Mouse (Mus musculus): ENCODE data around the gene Vrk3. TPM values are rescaled to one million over a fixed set of nuclear protein-coding genes. Genes with fewer than 3 reads are reported as not detected.

The Vrk3 gene
- polyA plus RNA-seq, 1 experiment from 2014 or later, result 23.0 TPM

- H3K4me2 ChIP-seq (ENCODE audit: low read depth, low read length), result no peak overlapping the region
- H3K9me3 ChIP-seq (ENCODE audit: control insufficient read depth, low read length), result no peaks in the 10 kb centered on the region
- no peak for ATAC-seq (ENCODE audit: low read depth)
- H3K36me3 ChIP-seq (ENCODE audit: control insufficient read depth, insufficient read depth, low read length), result 0 out of 2 replicates have a peak, but pooled peaks cover 4% of the 10 kb centered on the region
- no peak overlapping the region for H3K4me3 ChIP-seq (ENCODE audit: low read depth, low read length)
- no peak overlapping the region for H3K9ac ChIP-seq (replicated peaks; ENCODE audit: low read depth, low read length)
- no peak overlapping the region for H3K27ac ChIP-seq (ENCODE audit: low read depth, low read length)
- no peaks in the 10 kb centered on the region for H3K4me1 ChIP-seq (ENCODE audit: control insufficient read depth, insufficient read depth, low read length)
- H3K27me3 ChIP-seq (ENCODE audit: control insufficient read depth, insufficient read depth, low read length), result no peaks in the 10 kb centered on the region
- WGBS, result 89% methylated on average over 8 of the region's 8 CpGs
Observed at GRCm38 (mm10) chr7:44780101-44780500, 31.9 kb downstream of the Vrk3 start.

GRCm38 (mm10) chr7:44789531-44789930, 41.3 kb downstream of the Vrk3 start:
- Histone ChIP-seq H3K9ac (replicated peaks; ENCODE audit: low read depth, low read length) (no peak overlapping the region), H3K9me3 (ENCODE audit: control insufficient read depth, low read length) (no peaks in the 10 kb centered on the region), H3K4me1 (ENCODE audit: control insufficient read depth, insufficient read depth, low read length) (no peaks in the 10 kb centered on the region), H3K36me3 (ENCODE audit: control insufficient read depth, insufficient read depth, low read length) (no peaks in the 10 kb centered on the region), H3K27me3 (ENCODE audit: control insufficient read depth, insufficient read depth, low read length) (no peaks in the 10 kb centered on the region), H3K27ac (ENCODE audit: low read depth, low read length) (no peak overlapping the region), H3K4me2 (ENCODE audit: low read depth, low read length) (no peak overlapping the region), H3K4me3 (ENCODE audit: low read depth, low read length) (no peak overlapping the region)
- no peak for ATAC-seq (ENCODE audit: low read depth)
- WGBS, result 85% methylated on average over 3 of the region's 3 CpGs

- no peaks in the 10 kb centered on the region for H3K27me3 ChIP-seq (ENCODE audit: control insufficient read depth, insufficient read depth, low read length)
- no peaks in the 10 kb centered on the region for H3K9me3 ChIP-seq (ENCODE audit: control insufficient read depth, low read length)
- WGBS, result 68% methylated on average over 4 of the region's 4 CpGs
- no peak overlapping the region for H3K4me3 ChIP-seq (ENCODE audit: low read depth, low read length)
- ATAC-seq (ENCODE audit: low read depth), result no peak
- H3K9ac ChIP-seq (replicated peaks; ENCODE audit: low read depth, low read length), result no peak overlapping the region
- H3K4me2 ChIP-seq (ENCODE audit: low read depth, low read length), result no peak overlapping the region
- H3K27ac ChIP-seq (ENCODE audit: low read depth, low read length), result no peak overlapping the region
- H3K36me3 ChIP-seq (ENCODE audit: control insufficient read depth, insufficient read depth, low read length), result no peaks in the 10 kb centered on the region
- H3K4me1 ChIP-seq (ENCODE audit: control insufficient read depth, insufficient read depth, low read length), result no peaks in the 10 kb centered on the region
Observed at GRCm38 (mm10) chr7:44790066-44790465, 41.9 kb downstream of the Vrk3 start.

DNA sequence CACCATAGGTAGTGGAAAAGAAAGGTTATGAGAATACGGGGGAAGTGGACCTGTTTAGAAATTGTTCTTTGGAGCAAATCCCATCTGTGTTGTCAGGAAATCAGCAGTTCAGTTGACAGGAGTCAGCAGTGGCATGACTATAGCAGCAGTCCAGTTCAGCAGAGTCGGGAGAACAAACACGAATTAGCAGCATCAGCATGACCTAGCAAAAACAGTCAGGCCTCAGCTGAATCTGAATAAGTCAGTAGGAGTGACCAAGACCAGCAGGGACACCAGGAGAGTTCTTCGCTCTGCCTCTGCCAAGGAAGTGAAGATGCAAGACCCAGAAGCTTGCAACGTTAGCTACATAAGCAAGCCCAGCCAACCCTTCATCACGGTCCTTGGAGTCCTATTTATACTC, 44.6 kb downstream of the Vrk3 start:
- Histone ChIP-seq H3K4me2 (ENCODE audit: low read depth, low read length) (no peak overlapping the region), H3K27me3 (ENCODE audit: control insufficient read depth, insufficient read depth, low read length) (no peaks in the 10 kb centered on the region), H3K27ac (ENCODE audit: low read depth, low read length) (no peak overlapping the region), H3K9me3 (ENCODE audit: control insufficient read depth, low read length) (no peaks in the 10 kb centered on the region), H3K9ac (replicated peaks; ENCODE audit: low read depth, low read length) (no peak overlapping the region), H3K4me3 (ENCODE audit: low read depth, low read length) (no peak overlapping the region), H3K4me1 (ENCODE audit: control insufficient read depth, insufficient read depth, low read length) (no peaks in the 10 kb centered on the region), H3K36me3 (ENCODE audit: control insufficient read depth, insufficient read depth, low read length) (no peaks in the 10 kb centered on the region)
- 92% methylated on average over 6 of the region's 6 CpGs for WGBS
- ATAC-seq (ENCODE audit: low read depth), result no peak

DNA sequence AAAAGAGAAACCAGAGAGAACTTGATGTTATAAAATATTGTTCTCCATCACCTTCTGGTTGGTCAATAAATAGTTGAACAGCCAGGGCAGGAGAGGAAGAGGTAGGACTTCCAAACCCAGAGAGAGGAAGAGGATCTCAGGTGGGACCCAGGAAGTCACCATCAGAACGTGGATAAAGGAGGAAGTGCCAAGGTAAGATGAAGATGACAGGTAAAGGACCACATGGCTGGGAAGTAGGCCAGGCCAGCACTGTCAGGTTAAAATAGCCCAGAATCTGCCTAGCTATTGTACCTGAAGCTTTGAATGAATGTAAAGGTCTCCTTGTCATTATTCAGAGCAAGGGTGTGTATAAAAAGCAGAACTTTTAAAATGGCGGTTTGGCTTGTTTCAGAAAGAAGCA, 60.7 kb downstream of the Vrk3 start:
- no peak overlapping the region for H3K4me3 ChIP-seq (ENCODE audit: low read depth, low read length)
- no peak overlapping the region for H3K4me2 ChIP-seq (ENCODE audit: low read depth, low read length)
- no peaks in the 10 kb centered on the region for H3K27me3 ChIP-seq (ENCODE audit: control insufficient read depth, insufficient read depth, low read length)
- H3K27ac ChIP-seq (ENCODE audit: low read depth, low read length), result no peak overlapping the region
- no peaks in the 10 kb centered on the region for H3K4me1 ChIP-seq (ENCODE audit: control insufficient read depth, insufficient read depth, low read length)
- WGBS, result 80% methylated on average over 2 of the region's 2 CpGs
- no peaks in the 10 kb centered on the region for H3K36me3 ChIP-seq (ENCODE audit: control insufficient read depth, insufficient read depth, low read length)
- H3K9me3 ChIP-seq (ENCODE audit: control insufficient read depth, low read length), result no peaks in the 10 kb centered on the region
- no peak for ATAC-seq (ENCODE audit: low read depth)
- H3K9ac ChIP-seq (replicated peaks; ENCODE audit: low read depth, low read length), result no peak overlapping the region

DNA sequence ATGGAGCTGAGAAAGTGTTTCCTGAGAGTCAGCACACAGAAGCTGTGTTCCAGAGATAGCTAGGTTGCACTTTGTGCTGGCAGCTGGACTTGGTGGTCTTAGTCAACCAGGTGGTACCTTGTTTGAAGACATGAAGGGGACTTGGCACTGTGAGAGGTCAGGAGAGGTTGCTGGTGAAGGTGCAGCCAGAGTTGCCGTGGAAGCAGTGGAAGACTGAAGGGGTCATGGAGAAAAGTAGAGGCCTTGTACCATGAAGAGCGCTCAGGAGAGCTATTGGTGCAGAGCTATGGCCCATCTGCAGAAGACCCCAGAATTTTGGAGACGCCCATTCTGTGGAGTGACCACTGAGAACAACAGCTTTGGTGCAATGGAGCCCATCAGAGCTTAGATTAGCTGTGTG, 61.3 kb downstream of the Vrk3 start:
- no peak overlapping the region for H3K4me3 ChIP-seq (ENCODE audit: low read depth, low read length)
- H3K9me3 ChIP-seq (ENCODE audit: control insufficient read depth, low read length), result no peaks in the 10 kb centered on the region
- H3K27me3 ChIP-seq (ENCODE audit: control insufficient read depth, insufficient read depth, low read length), result no peaks in the 10 kb centered on the region
- H3K36me3 ChIP-seq (ENCODE audit: control insufficient read depth, insufficient read depth, low read length), result no peaks in the 10 kb centered on the region
- H3K4me1 ChIP-seq (ENCODE audit: control insufficient read depth, insufficient read depth, low read length), result no peaks in the 10 kb centered on the region
- ATAC-seq (ENCODE audit: low read depth), result no peak
- no peak overlapping the region for H3K9ac ChIP-seq (replicated peaks; ENCODE audit: low read depth, low read length)
- no peak overlapping the region for H3K27ac ChIP-seq (ENCODE audit: low read depth, low read length)
- WGBS, result 93% methylated on average over 3 of the region's 3 CpGs
- H3K4me2 ChIP-seq (ENCODE audit: low read depth, low read length), result no peak overlapping the region

DNA sequence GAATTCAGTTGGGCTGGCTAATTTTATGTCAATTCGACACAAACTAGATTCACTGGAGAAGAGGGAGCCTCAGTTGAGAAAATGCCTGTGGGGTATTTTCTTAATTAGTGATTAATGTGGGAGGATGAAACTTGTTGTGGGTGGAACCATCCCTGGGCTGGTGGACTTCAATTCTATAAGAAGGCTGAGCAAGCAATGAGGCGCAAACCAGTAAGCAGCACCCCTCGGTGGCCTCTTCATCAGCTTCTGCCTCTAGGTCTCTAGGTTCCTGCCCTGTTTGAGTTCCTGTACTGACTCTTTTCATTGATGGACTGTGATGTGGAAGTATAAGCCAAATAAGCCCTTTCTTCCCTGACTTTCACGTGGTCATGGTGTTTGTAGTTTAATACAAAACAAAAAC, 62.2 kb downstream of the Vrk3 start:
- Histone ChIP-seq H3K27ac (ENCODE audit: low read depth, low read length) (no peak overlapping the region), H3K4me2 (ENCODE audit: low read depth, low read length) (no peak overlapping the region), H3K4me1 (ENCODE audit: control insufficient read depth, insufficient read depth, low read length) (no peaks in the 10 kb centered on the region), H3K9me3 (ENCODE audit: control insufficient read depth, low read length) (no peaks in the 10 kb centered on the region), H3K4me3 (ENCODE audit: low read depth, low read length) (no peak overlapping the region), H3K9ac (replicated peaks; ENCODE audit: low read depth, low read length) (no peak overlapping the region), H3K27me3 (ENCODE audit: control insufficient read depth, insufficient read depth, low read length) (no peaks in the 10 kb centered on the region), H3K36me3 (ENCODE audit: control insufficient read depth, insufficient read depth, low read length) (no peaks in the 10 kb centered on the region)
- no peak for ATAC-seq (ENCODE audit: low read depth)
- WGBS, result 84% methylated on average over 4 of the region's 4 CpGs

DNA sequence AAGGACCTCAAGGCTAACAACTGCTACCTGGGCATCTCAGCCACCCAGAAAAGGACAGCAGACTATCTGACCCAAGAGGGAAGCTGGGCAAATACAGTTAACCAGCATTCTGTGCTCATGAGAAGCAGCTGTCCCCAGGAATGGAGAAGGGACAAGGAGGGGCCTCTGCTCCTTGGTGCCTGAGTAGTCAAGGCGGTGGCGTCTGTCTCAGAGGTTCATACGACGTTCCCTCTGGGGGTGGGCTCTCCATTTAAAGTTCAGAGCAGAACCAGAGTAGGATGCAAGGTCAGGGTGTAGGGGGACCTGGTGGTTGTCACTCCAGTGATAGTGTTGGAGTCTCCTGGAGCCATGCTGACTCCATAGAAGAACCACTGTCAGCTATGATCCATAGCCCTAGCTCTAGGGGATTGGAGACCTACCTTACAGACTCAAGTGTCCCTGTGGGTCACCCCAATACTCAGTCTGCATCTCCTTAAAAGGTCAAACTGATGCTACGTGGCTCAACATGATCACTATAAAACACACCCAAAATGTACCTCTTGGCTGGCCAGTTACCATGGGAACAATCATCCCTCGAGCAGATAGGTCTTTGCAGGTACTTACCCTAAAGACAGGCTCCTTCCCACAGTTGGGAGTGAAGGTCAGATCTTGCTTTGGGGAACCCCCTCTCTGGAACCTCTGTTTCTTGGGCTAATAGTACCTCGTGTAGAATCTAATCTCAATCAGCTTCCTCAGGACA, 62.8 kb downstream of the Vrk3 start:
- Histone ChIP-seq H3K4me3 (ENCODE audit: low read depth, low read length) (no peak overlapping the region), H3K4me2 (ENCODE audit: low read depth, low read length) (no peak overlapping the region), H3K9ac (replicated peaks; ENCODE audit: low read depth, low read length) (no peak overlapping the region), H3K27ac (ENCODE audit: low read depth, low read length) (no peak overlapping the region), H3K27me3 (ENCODE audit: control insufficient read depth, insufficient read depth, low read length) (no peaks in the 10 kb centered on the region), H3K4me1 (ENCODE audit: control insufficient read depth, insufficient read depth, low read length) (no peaks in the 10 kb centered on the region), H3K9me3 (ENCODE audit: control insufficient read depth, low read length) (no peaks in the 10 kb centered on the region), H3K36me3 (ENCODE audit: control insufficient read depth, insufficient read depth, low read length) (no peaks in the 10 kb centered on the region)
- no peak for ATAC-seq (ENCODE audit: low read depth)
- 92% methylated on average over 7 of the region's 7 CpGs for WGBS

DNA sequence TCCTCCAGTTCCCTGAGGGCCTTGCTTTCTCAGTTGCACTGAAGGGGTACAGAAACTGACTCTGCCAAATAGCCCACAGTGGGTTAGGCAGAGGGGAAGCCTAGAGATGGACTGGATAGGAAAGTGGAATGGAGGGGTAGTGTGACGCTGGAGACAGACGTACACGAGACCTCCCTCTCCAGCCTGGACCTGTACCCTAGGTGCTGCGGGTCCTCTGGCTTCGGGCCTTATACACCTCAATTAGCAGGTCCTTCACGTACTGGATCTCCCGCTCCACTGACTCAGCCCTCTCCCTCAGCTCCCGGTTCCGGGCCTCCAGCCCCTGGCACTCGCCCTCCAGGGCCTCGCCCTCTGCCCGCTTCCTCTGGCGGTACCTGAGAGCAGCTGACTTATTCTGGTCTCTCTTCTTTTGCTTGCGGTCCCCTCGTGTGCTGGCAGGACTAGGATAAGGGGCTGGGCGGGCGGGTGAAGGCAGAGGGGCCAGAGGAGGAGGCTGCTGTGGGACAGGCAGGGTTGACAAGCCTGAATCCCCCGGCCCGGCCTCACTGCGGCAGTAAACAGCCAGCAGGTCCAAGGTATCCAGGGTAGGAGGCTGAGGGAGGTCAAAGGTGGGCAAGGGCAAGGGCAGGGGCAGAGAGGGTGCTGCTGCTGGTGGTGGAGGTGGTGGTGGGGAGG, 64.6 kb downstream of the Vrk3 start:
- Histone ChIP-seq H3K27me3 (ENCODE audit: control insufficient read depth, insufficient read depth, low read length) (no peaks in the 10 kb centered on the region), H3K9me3 (ENCODE audit: control insufficient read depth, low read length) (no peaks in the 10 kb centered on the region), H3K27ac (ENCODE audit: low read depth, low read length) (no peak overlapping the region), H3K9ac (replicated peaks; ENCODE audit: low read depth, low read length) (no peak overlapping the region), H3K4me1 (ENCODE audit: control insufficient read depth, insufficient read depth, low read length) (peaks cover 9% of the 10 kb centered on the region), H3K4me2 (ENCODE audit: low read depth, low read length) (no peak overlapping the region), H3K36me3 (ENCODE audit: control insufficient read depth, insufficient read depth, low read length) (no peaks in the 10 kb centered on the region), H3K4me3 (ENCODE audit: low read depth, low read length) (no peak overlapping the region)
- 94% methylated on average over 20 of the region's 20 CpGs for WGBS
- no peak for ATAC-seq (ENCODE audit: low read depth)
